Mouse (Mus musculus): Measurements from ENCODE around the gene Acbd4.

Gene Acbd4

GRCm38 (mm10) chr11:103141944-103142255 lies 40.4 kb downstream of the Acbd4 start:
- DNase-seq (ENCODE audit: low read depth, low spot score): no peak

DNA sequence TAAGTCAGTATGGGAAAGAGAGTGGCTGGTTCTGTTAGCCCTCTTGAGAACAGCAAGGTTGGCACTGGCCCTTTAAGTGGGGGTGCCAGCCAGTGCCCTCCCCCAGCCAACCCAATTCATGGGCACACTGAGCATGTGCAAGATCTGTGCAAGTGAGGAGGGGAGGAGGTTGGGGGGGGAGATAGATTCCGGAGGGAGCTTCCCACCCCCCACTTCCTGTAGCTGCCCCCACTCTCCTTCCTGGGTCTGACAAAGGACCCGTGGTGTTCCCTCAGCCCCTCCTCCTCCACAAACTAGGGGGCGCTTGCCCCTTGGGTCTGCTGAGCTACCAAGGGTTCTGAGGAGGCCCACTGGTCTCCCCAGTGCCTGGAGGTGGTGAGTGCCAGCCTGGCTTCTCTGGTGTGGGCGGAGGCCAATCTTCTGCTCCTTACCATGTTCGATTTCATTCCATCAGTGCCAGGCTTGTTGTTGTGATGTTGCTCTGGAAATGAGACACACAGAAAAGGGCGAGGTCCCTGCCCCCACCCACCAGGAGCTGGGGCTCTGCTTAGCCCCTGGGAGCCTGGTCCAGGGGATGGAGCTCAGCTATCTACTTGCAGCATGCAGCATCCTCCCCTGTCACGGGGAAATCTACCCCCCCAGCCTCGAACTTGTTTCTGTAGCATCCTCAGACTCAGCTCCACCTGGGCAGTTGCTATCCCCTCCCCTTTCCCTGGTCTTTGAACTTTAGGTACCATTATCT lies 41.1 kb downstream of the Acbd4 start:
- DNase-seq (ENCODE audit: low read depth, low spot score): peak; percentile 83

- no peak for DNase-seq (ENCODE audit: low read depth, low spot score)
These were observed 43.1 kb downstream of the Acbd4 start for GRCm38 (mm10) chr11:103144309-103145285.

DNA sequence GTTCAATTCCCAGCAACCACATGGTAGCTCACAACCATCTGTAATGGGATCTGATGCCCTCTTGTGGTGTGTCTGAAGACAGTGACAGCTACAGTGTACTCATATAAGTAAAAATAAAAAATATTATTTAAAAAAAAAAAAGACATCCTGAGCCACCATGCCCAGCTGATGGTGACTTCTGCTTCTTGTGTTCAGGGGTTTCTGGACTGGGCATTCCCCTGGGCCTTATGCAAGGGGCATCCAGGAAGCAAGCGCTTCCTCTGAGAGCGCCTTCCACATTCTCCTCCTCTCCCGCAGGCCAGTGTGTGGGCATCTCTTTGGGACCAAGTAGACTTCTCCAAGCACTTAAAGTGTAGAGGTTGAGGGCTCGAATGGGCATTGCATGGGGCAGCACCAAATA lies 44.9 kb downstream of the Acbd4 start:
- no peak for DNase-seq (ENCODE audit: low read depth, low spot score)

- DNase-seq (ENCODE audit: low read depth, low spot score): no peak
These were observed 46.3 kb downstream of the Acbd4 start for GRCm38 (mm10) chr11:103147766-103148165.

GRCm38 (mm10) chr11:103149771-103150170 lies 48.3 kb downstream of the Acbd4 start:
- DNase-seq (ENCODE audit: low read depth, low spot score): no peak

DNA sequence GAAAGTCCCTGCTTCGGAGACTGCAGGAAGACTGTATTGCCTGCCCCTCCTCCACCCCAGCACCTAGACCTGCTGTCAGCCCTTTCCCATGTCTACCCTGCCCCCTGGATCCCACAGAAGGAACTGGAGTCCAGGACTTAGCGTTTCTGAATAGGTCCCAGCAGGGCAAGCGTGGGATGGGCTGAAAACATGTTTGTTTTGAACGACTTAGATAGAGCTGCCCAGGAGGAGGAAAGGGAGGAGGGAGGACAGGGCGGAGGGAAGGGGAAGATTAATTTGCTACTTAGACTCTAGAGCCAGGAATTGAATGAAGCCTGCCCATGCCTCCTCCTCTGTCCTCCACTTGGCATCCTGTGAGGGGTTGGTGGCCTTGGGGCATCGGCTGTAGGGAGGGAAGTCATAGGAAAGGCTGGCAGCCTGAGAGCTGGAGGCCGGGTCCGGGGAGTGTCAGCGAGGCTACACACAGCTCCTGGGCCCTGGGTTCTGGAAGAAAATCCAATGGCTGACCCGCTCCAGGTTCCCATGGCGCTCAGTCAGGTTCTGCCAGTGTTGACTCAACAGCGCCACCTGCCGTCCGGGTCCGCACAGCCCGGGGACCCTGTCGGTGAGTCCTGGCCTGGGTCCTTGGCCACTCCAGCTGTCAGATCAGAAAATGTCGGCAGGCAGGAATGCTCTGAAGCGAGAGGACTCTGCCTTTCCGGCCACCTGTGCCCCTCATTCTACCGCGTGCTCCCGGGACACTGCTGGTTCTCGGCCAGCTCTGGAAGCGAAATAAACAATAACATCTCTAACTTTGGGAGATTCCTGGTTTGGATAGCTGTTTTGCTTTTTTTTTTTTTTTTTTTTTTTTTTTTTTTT lies 57.4 kb downstream of the Acbd4 start:
- peak; percentile 91 for DNase-seq (ENCODE audit: low read depth, low spot score)

GRCm38 (mm10) chr11:103160738-103161137 lies 59.3 kb downstream of the Acbd4 start:
- DNase-seq (ENCODE audit: low read depth, low spot score): no peak

DNA sequence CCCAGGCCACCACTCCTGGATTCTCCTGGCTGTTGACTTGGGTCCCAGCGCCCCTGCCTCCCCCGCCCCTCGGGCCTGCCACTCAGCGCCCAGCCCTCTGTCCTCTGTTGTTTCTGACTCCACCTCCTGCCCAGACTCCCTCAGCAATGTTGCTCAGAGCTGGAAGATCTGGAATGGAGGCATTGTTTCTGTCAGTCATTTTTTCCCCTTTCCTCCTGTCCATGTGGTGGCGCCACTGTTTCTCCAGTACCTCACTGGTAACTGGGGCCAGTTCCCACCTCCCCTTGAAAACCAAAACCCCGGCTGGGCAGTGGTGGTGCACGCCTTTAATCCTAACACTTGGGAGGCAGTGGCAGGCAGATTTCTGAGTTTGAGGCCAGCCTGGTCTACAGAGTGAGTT lies 60.0 kb downstream of the Acbd4 start:
- no peak for DNase-seq (ENCODE audit: low read depth, low spot score)

Measured in CD4-positive helper T cell, adult 2 months (primary cell).